Mouse (Mus musculus) ES-E14 (cell line): ENCODE results near the gene Fosl2. TPM values are rescaled to one million over a fixed set of nuclear protein-coding genes. Genes with fewer than 3 reads are reported as not detected.
A peak's percentile ranks its signal among the peaks of the same experiment; 100 is the strongest.

Source experiments
- DNase-seq: peaks from one replicate; pipeline ENCODE4 v3.0.0-alpha.2; 2013; ENCODE audit warnings: low read depth, low spot score
- H3K27ac ChIP-seq: 2 replicates; pipeline ENCODE4 v1.5.1; 2012; ENCODE audit warnings: low read depth, mild to moderate bottlenecking, low read length, moderate library complexity, mixed read lengths; ENCODE audit not compliant: poor library complexity, insufficient read depth, severe bottlenecking
- H3K36me3 ChIP-seq: 2 replicates; pipeline ENCODE4 v1.6.1; 2012; ENCODE audit warnings: mild to moderate bottlenecking, low read length, moderate library complexity, mixed read lengths; ENCODE audit not compliant: control insufficient read depth, poor library complexity, insufficient read depth, severe bottlenecking
- H3K4me1 ChIP-seq, 2 experiments: fragments of 150-350 bp in 1 of 2; sonication (generic) in 1 of 2; 2 replicates each; pipeline ENCODE4 v1.6.1; 2012; ENCODE audit warnings: low read length in 2 of 2, mild to moderate bottlenecking in 1 of 2, mixed read lengths in 1 of 2; ENCODE audit not compliant: control insufficient read depth in 2 of 2, insufficient read depth in 2 of 2, poor library complexity in 1 of 2
- H3K4me3 ChIP-seq, 2 experiments: fragments of 150-350 bp in 1 of 2; sonication (generic) in 1 of 2; 2 replicates each; pipeline ENCODE4 v1.5.1; 2012; ENCODE audit warnings: low read length in 2 of 2, low read depth in 1 of 2, mild to moderate bottlenecking in 1 of 2, mixed read lengths in 1 of 2; ENCODE audit not compliant: insufficient read depth in 1 of 2, poor library complexity in 1 of 2, severe bottlenecking in 1 of 2
- H3K9ac ChIP-seq: 2 replicates; pipeline ENCODE4 v1.6.1; 2012; ENCODE audit warnings: low read depth, mild to moderate bottlenecking, low read length, mixed read lengths; ENCODE audit not compliant: poor library complexity, insufficient read depth, severe bottlenecking
- H3K9me3 ChIP-seq: fragments of 150-350 bp; sonication (generic); 2 replicates; pipeline ENCODE4 v1.6.1; 2012; ENCODE audit warnings: low read depth, mild to moderate bottlenecking, low read length; ENCODE audit not compliant: control insufficient read depth, insufficient read depth
- CHD2 ChIP-seq: IDR thresholded peaks from 2 replicates; pipeline ENCODE4 v1.6.1; 2014; ENCODE audit warnings: mild to moderate bottlenecking, low read depth, low read length, inconsistent platforms
- HCFC1 ChIP-seq: IDR thresholded peaks from 2 replicates; pipeline ENCODE4 v1.6.1; 2012; ENCODE audit warnings: low read length, inconsistent platforms, borderline replicate concordance; ENCODE audit not compliant: insufficient read depth
- MAFK ChIP-seq: IDR thresholded peaks from 2 replicates; pipeline ENCODE4 v1.6.1; 2014; ENCODE audit warnings: mild to moderate bottlenecking, low read depth, low read length, inconsistent platforms; ENCODE audit not compliant: insufficient read depth
- ZC3H11A ChIP-seq: IDR thresholded peaks from 2 replicates; pipeline ENCODE4 v1.6.1; 2012; ENCODE audit warnings: low read depth, mild to moderate bottlenecking, inconsistent platforms, low read length, borderline replicate concordance
- ZNF384 ChIP-seq: IDR thresholded peaks from 2 replicates; pipeline ENCODE4 v1.6.1; 2012; ENCODE audit warnings: low read depth, low read length, inconsistent platforms
- in situ Hi-C, 2 experiments: fragments of 600-800 bp; cut with MboI; formaldehyde crosslinking; loops; one replicate each; pipeline ENCODE4 v1.15.1; 2025; ENCODE audit warnings: low sequenced_read_pairs in 2 of 2, inconsistent platforms in 1 of 2; ENCODE audit not compliant: unreplicated experiment in 2 of 2
- total RNA-seq: library from RNA; depleted of rRNA; stranded (reverse); fragments of 300-350 nt; gene quantifications from 2 replicates; pipeline ENCODE4 v1.2.3, GENCODE M21; 2012; rRNA removed

The Fosl2 gene
- total RNA-seq, result 8.9 and 15.0 TPM in 2 replicates

- H3K9ac ChIP-seq, result peak within 1 kb of the TSS; percentile 82
- H3K4me3 ChIP-seq, result peak within 1 kb of the TSS; percentile 76 to 81
- H3K36me3 ChIP-seq, result no peaks in the 10 kb centered on the region
- in situ Hi-C loops, result loop anchor here in 1 of 2 experiments (10.0 kb wide), 1 partner anchor 531 kb away; no protein-coding TSS in a partner anchor
- peak; percentile 88 for DNase-seq
- no peak within 1 kb of the TSS for H3K27ac ChIP-seq
- TF ChIP-seq CHD2, result no peak
- TF ChIP-seq ZNF384, result no peak
- TF ChIP-seq HCFC1, result no peak; the same call in 1 of the 2 replicates
- TF ChIP-seq ZC3H11A, result no peak
- no peaks in the 10 kb centered on the region for H3K4me1 ChIP-seq
- no peaks in the 10 kb centered on the region for H3K9me3 ChIP-seq
Observed at GRCm38 (mm10) chr5:32135336-32136206, at the start of gene Fosl2. Fosl2 (plus strand) TSS chr5:32135801.

DNA sequence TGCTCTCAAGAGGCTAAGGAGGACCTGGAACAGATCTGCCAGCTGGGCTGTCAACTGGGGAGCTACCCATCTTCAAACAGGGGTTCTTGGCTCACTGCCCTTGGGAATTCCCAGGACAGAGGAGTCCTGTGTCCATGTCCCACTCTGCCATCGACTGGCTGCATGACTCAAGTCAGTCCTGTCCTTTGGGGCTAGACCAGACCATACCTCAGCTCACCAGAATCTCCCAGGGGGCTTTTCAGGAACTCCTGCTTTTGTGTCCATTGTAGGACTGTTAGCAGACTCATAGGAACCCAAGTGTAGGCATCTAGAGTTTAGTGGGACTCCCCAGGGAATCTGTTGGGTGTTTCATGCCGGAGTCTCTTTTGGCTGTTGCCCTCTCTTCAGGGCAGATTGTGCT lies 49.6 kb upstream of the Fosl2 start:
- Histone ChIP-seq H3K9me3 (no peaks in the 10 kb centered on the region), H3K4me3 (no peak overlapping the region), H3K27ac (no peak overlapping the region), H3K4me1 (no peaks in the 10 kb centered on the region), H3K9ac (no peak overlapping the region), H3K36me3 (no peaks in the 10 kb centered on the region; the same call in none of the 2 replicates)
- no peak for DNase-seq
- no peak for TF ChIP-seq MAFK
- no peak for TF ChIP-seq ZC3H11A
- no peak for TF ChIP-seq HCFC1
- TF ChIP-seq CHD2, result no peak
- TF ChIP-seq ZNF384, result no peak
- in situ Hi-C loops, result no loop called here

GRCm38 (mm10) chr5:32086526-32087090 lies 49.0 kb upstream of the Fosl2 start:
- in situ Hi-C loops, result no loop called here
- no peaks in the 10 kb centered on the region for H3K9me3 ChIP-seq
- no peak for TF ChIP-seq ZC3H11A
- no peak for TF ChIP-seq HCFC1
- no peak for TF ChIP-seq MAFK
- no peak for TF ChIP-seq ZNF384
- no peak for TF ChIP-seq CHD2
- no peak overlapping the region for H3K9ac ChIP-seq
- H3K4me3 ChIP-seq, result no peak overlapping the region
- DNase-seq, result no peak
- no peak overlapping the region for H3K27ac ChIP-seq
- no peaks in the 10 kb centered on the region for H3K4me1 ChIP-seq
- H3K36me3 ChIP-seq, result no peaks in the 10 kb centered on the region; the same call in none of the 2 replicates

GRCm38 (mm10) chr5:32089481-32089880 lies 46.1 kb upstream of the Fosl2 start:
- Histone ChIP-seq H3K9ac (no peak overlapping the region), H3K36me3 (no peaks in the 10 kb centered on the region; the same call in none of the 2 replicates), H3K4me1 (no peaks in the 10 kb centered on the region), H3K27ac (no peak overlapping the region), H3K4me3 (no peak overlapping the region), H3K9me3 (no peaks in the 10 kb centered on the region)
- in situ Hi-C loops, result no loop called here
- no peak for DNase-seq
- TF ChIP-seq HCFC1 (no peak), ZNF384 (no peak), MAFK (no peak), CHD2 (no peak), ZC3H11A (no peak)
